Mouse (Mus musculus): ENCODE results near the gene Elovl6.

GRCm38 (mm10) chr3:129557566-129557965 lies 25.4 kb downstream of the Elovl6 start:
- TF ChIP-seq EP300 (IDR thresholded peaks at IDR 0.05; ENCODE audit: low read depth in 1 of 2, low read length in 2 of 2) (no peak), POLR2A (IDR thresholded peaks at IDR 0.05; ENCODE audit: control insufficient read depth in 1 of 2, insufficient read depth in 1 of 2, low read depth in 1 of 2, low read length in 2 of 2, poor library complexity in 1 of 2) (no peak), CTCF (IDR thresholded peaks at IDR 0.05 in 2 of 3, conservative IDR thresholded peaks at IDR 0.05 in 1 of 3; ENCODE audit: control insufficient read depth in 1 of 3, insufficient read depth in 1 of 3, low read depth in 2 of 3, low read length in 3 of 3, poor library complexity in 1 of 3, severe bottlenecking in 1 of 3) (no peak), TCF12 (IDR thresholded peaks at IDR 0.05; ENCODE audit: low read depth, low read length) (no peak), POLR2AphosphoS5 (IDR thresholded peaks at IDR 0.05; ENCODE audit: borderline replicate concordance, low read depth, low read length) (no peak)

All from MEL (cell line).